Mouse (Mus musculus) midbrain, embryonic 15.5 days (tissue): ENCODE measurements at regions not wholly inside any gene's neighbourhood (a gene's known extent, or its start where the extent isn't known, plus 50 kb on each side); places are given as distances from the start of the nearest gene placed in this dataset.
"Not testable (repeated sequence)": the region's sequence is repeated elsewhere in the genome, so short reads cannot be mapped to it uniquely, and the experiment has no call there.

Experiments
- ATAC-seq: fragments of 200-750 bp; cut with Nextera tagmentation; replicated peaks from 2 replicates; pipeline ENCODE4 v1.8.0; 2017; ENCODE audit warnings: moderate TSS enrichment
- H3K27ac ChIP-seq: fragments of 300-500 bp; sonication (generic); 2 replicates; pipeline ENCODE4 v1.5.1; 2015; ENCODE audit warnings: mild to moderate bottlenecking, inconsistent platforms
- H3K27me3 ChIP-seq: fragments of 300-500 bp; sonication (generic); replicated peaks from 2 replicates; pipeline ENCODE4 v1.6.1; 2015; ENCODE audit warnings: inconsistent platforms
- H3K36me3 ChIP-seq: fragments of 300-500 bp; sonication (generic); replicated peaks from 2 replicates; pipeline ENCODE4 v1.6.1; 2015; ENCODE audit warnings: inconsistent platforms
- H3K4me1 ChIP-seq: fragments of 300-500 bp; sonication (generic); 2 replicates; pipeline ENCODE4 v1.6.1; 2015; ENCODE audit warnings: inconsistent platforms
- H3K4me2 ChIP-seq: fragments of 300-500 bp; sonication (generic); 2 replicates; pipeline ENCODE4 v1.6.1; 2015; ENCODE audit warnings: inconsistent platforms, mild to moderate bottlenecking, moderate library complexity
- H3K4me3 ChIP-seq: fragments of 300-500 bp; sonication (generic); 2 replicates; pipeline ENCODE4 v1.5.1; 2015; ENCODE audit warnings: mild to moderate bottlenecking, inconsistent platforms
- H3K9ac ChIP-seq: fragments of 300-500 bp; sonication (generic); 2 replicates; pipeline ENCODE4 v1.6.1; 2015; ENCODE audit warnings: mild to moderate bottlenecking, inconsistent platforms
- H3K9me3 ChIP-seq: fragments of 300-500 bp; sonication (generic); 2 replicates; pipeline ENCODE4 v1.6.1; 2016; ENCODE audit warnings: inconsistent platforms
- WGBS: fragments of 180-500 bp; shearing (Covaris S2); methylation state at CpG from one replicate; pipeline ENCODE4 v1.1.7; 2015; ENCODE audit warnings: mixed read lengths; 5-methylcytosine and 5-hydroxymethylcytosine counted together

GRCm38 (mm10) chr9:11328900-11329299, 424.3 kb upstream of the Cntn5 start:
- WGBS, result 94% methylated on average over 4 of the region's 4 CpGs
- no peak for ATAC-seq
- H3K9ac ChIP-seq, result no peak overlapping the region

DNA sequence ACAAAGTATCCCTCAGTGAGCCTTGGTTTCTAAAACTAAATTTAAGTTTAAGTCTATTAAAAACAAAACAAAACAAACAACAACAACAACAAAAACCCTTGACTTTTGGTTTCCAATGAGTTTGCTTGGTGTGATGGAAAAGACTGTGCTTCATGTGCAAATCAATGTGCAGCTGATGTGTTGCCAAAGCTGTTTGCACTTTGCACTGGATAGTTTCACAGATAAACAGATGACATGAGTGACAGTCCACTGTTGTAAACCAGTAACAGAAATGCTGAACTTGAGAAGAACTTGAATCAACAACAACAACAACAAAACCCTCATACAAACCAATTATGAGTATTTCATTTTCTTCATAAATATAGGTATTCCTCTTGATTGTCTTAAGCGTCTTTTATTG, 412.6 kb upstream of the Cntn5 start:
- Histone ChIP-seq H3K4me3 (no peak overlapping the region), H3K4me1 (no peaks in the 10 kb centered on the region), H3K36me3 (no peaks in the 10 kb centered on the region), H3K27me3 (no peaks in the 10 kb centered on the region), H3K27ac (no peak overlapping the region), H3K9ac (no peak overlapping the region), H3K4me2 (no peak overlapping the region), H3K9me3 (no peaks in the 10 kb centered on the region)
- WGBS, result 90% methylated on average over 1 of the region's 1 CpGs
- ATAC-seq, result no peak

More at GRCm38 (mm10) chr9:11328900-11329299, 424.3 kb upstream of the Cntn5 start:
- Histone ChIP-seq H3K36me3 (no peaks in the 10 kb centered on the region), H3K27ac (no peak overlapping the region), H3K9me3 (no peaks in the 10 kb centered on the region), H3K4me3 (no peak overlapping the region), H3K4me1 (no peaks in the 10 kb centered on the region), H3K27me3 (no peaks in the 10 kb centered on the region), H3K4me2 (no peak overlapping the region)

- ATAC-seq, result not testable (repeated sequence)
- 96% methylated on average over 17 of the region's 17 CpGs for WGBS
Observed at GRCm38 (mm10) chr9:11297116-11297515, 392.5 kb upstream of the Cntn5 start.

GRCm38 (mm10) chr9:11285135-11285534, 380.6 kb upstream of the Cntn5 start:
- no peak overlapping the region for H3K4me3 ChIP-seq
- peak; percentile 92 for ATAC-seq
- no peaks in the 10 kb centered on the region for H3K4me1 ChIP-seq
- no peak overlapping the region for H3K4me2 ChIP-seq
- no peaks in the 10 kb centered on the region for H3K36me3 ChIP-seq
- H3K9ac ChIP-seq, result no peak overlapping the region
- H3K27me3 ChIP-seq, result no peaks in the 10 kb centered on the region
- H3K27ac ChIP-seq, result no peak overlapping the region
- H3K9me3 ChIP-seq, result no peaks in the 10 kb centered on the region
- WGBS, result 77% methylated on average over 4 of the region's 4 CpGs

More at GRCm38 (mm10) chr9:11297116-11297515, 392.5 kb upstream of the Cntn5 start:
- not testable (repeated sequence) for H3K9ac ChIP-seq, H3K4me2 ChIP-seq, H3K36me3 ChIP-seq, H3K4me3 ChIP-seq, H3K27me3 ChIP-seq, H3K9me3 ChIP-seq, H3K4me1 ChIP-seq, H3K27ac ChIP-seq

DNA sequence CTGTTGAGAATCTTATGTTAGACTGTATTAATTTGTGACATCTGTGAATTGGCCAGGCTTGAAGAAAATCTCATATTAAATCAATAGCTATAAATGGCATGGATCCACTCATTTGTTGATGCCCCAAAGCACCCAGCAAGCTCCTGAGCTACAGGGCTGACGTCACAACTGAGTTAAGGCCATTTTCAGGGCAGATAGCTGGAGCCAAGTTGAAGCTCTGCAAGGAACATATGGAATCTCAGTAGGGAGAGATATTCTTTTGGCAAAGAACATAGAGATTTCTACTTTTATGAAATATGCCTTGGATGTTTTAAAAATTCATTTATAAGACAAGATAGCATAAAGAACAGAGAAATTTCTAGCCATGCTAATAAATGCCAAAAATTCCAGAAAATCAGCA, 380.0 kb upstream of the Cntn5 start:
- H3K4me2 ChIP-seq, result no peak overlapping the region
- no peak overlapping the region for H3K27ac ChIP-seq
- no peaks in the 10 kb centered on the region for H3K4me1 ChIP-seq
- H3K27me3 ChIP-seq, result no peaks in the 10 kb centered on the region
- H3K4me3 ChIP-seq, result no peak overlapping the region
- no peaks in the 10 kb centered on the region for H3K9me3 ChIP-seq
- no peak for ATAC-seq
- WGBS, result 70% methylated on average over 1 of the region's 1 CpGs
- H3K9ac ChIP-seq, result no peak overlapping the region
- H3K36me3 ChIP-seq, result no peaks in the 10 kb centered on the region

DNA sequence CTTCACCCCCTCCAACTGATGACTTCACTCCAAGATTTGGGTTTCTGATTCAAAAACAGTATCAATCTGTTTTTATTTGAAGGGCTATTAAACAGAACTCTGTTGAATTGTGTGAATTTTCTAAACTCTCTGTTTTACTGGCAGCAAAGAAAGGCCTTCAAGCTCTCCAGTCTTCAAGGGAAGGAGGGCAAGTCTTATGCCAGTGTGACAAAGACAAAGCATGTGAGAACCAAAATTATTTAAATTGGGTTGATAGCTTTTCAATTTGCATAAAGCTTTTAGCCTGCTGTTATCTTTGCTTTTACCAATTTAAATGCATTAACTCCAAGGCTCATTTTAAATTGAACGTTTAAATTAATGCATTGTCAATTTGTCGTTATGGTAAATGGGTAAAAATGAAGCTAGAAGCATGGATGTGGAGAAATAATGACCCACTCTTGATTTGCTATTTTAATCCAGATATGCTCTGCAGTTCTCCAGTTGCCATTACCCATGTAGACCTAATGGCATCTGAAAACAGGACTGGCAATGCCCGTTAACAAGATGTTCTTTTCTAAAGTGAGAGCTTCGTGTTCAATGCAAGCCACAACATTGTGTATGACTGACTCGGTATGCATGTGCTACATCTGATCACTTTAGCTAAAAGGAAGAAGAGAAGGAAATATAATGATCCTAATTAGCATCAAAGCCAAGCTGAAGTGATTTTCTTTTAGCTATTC, 375.0 kb upstream of the Cntn5 start:
- Histone ChIP-seq H3K4me3 (no peak overlapping the region), H3K9ac (no peak overlapping the region), H3K4me2 (no peak overlapping the region), H3K4me1 (no peaks in the 10 kb centered on the region), H3K27ac (no peak overlapping the region), H3K9me3 (no peaks in the 10 kb centered on the region), H3K27me3 (no peaks in the 10 kb centered on the region), H3K36me3 (no peaks in the 10 kb centered on the region)
- ATAC-seq, result peak; percentile 37; the same call in 1 of the 2 replicates
- WGBS, result 66% methylated on average over 5 of the region's 5 CpGs

- WGBS, result 93% methylated on average over 22 of the region's 22 CpGs
Observed at GRCm38 (mm10) chr9:11277810-11278209, 373.2 kb upstream of the Cntn5 start.

GRCm38 (mm10) chr9:11276966-11277365, 372.4 kb upstream of the Cntn5 start:
- Histone ChIP-seq H3K27me3 (no peaks in the 10 kb centered on the region), H3K27ac (no peak overlapping the region), H3K36me3 (no peaks in the 10 kb centered on the region), H3K4me3 (no peak overlapping the region), H3K9me3 (no peaks in the 10 kb centered on the region), H3K9ac (no peak overlapping the region), H3K4me2 (no peak overlapping the region), H3K4me1 (no peaks in the 10 kb centered on the region)
- WGBS, result 92% methylated on average over 4 of the region's 4 CpGs
- ATAC-seq, result no peak

More at GRCm38 (mm10) chr9:11277810-11278209, 373.2 kb upstream of the Cntn5 start:
- Histone ChIP-seq H3K4me3 (no peak overlapping the region), H3K9me3 (no peaks in the 10 kb centered on the region), H3K4me2 (no peak overlapping the region), H3K27me3 (no peaks in the 10 kb centered on the region), H3K4me1 (no peaks in the 10 kb centered on the region), H3K9ac (no peak overlapping the region), H3K36me3 (no peaks in the 10 kb centered on the region), H3K27ac (no peak overlapping the region)
- no peak for ATAC-seq

- Histone ChIP-seq H3K4me1 (no peaks in the 10 kb centered on the region), H3K4me2 (no peak overlapping the region), H3K9ac (no peak overlapping the region), H3K27ac (no peak overlapping the region), H3K27me3 (no peaks in the 10 kb centered on the region), H3K4me3 (no peak overlapping the region), H3K9me3 (no peaks in the 10 kb centered on the region), H3K36me3 (no peaks in the 10 kb centered on the region)
- 72% methylated on average over 1 of the region's 1 CpGs for WGBS
- no peak for ATAC-seq
Observed at GRCm38 (mm10) chr9:11256848-11257247, 352.3 kb upstream of the Cntn5 start.

DNA sequence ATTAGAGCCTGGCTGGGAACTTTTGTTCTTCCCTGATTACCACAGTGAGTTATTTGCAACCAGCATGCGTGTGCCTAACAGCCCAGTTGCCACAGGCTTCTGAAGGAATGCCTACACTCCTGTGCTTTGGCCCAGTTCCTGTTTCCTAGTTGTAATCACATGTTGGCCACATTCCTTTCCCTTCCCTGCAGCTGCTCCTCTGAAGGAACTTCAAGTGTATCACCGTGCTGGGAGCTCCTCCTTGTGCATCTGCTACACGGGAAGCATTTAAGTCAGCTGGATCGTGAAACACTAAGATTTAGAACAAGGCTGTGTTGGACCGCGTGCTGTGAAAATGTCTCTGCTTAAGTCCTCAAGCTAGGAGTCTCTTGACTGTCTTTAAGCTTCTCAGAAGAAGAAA, 302.3 kb upstream of the Cntn5 start:
- Histone ChIP-seq H3K4me2 (no peak overlapping the region), H3K4me1 (no peaks in the 10 kb centered on the region), H3K27ac (no peak overlapping the region), H3K4me3 (no peak overlapping the region), H3K36me3 (no peaks in the 10 kb centered on the region), H3K9me3 (no peaks in the 10 kb centered on the region), H3K9ac (no peak overlapping the region), H3K27me3 (no peaks in the 10 kb centered on the region)
- WGBS, result 70% methylated on average over 6 of the region's 6 CpGs
- peak; percentile 80 for ATAC-seq

DNA sequence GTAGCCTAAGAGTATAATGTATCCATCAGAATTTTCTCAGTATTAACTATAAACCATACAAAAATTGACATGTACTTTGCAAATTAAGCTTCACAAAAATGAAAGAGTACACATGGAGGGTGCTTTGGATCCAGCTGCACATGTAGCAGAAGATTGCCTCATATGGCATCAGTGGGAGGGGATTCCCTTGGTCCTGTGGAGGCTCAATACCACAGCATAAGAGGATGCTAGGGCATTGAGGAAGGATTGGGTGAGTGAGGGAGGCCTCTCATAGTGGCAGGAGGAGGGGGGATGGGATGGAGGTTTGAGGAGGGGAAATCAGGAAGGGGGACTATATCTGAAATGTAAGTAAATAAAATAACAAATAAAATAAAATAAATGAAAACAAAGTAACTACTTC, 301.7 kb upstream of the Cntn5 start:
- Histone ChIP-seq H3K27ac (no peak overlapping the region), H3K4me3 (no peak overlapping the region), H3K4me2 (no peak overlapping the region), H3K9me3 (no peaks in the 10 kb centered on the region), H3K27me3 (no peaks in the 10 kb centered on the region), H3K36me3 (no peaks in the 10 kb centered on the region), H3K9ac (no peak overlapping the region), H3K4me1 (no peaks in the 10 kb centered on the region)
- no peak for ATAC-seq

- no peak overlapping the region for H3K4me2 ChIP-seq
- no peak overlapping the region for H3K4me3 ChIP-seq
- no peak overlapping the region for H3K27ac ChIP-seq
- ATAC-seq, result no peak
- no peaks in the 10 kb centered on the region for H3K27me3 ChIP-seq
- H3K36me3 ChIP-seq, result no peaks in the 10 kb centered on the region
- no peaks in the 10 kb centered on the region for H3K4me1 ChIP-seq
- WGBS, result 9% methylated on average over 2 of the region's 2 CpGs
- no peaks in the 10 kb centered on the region for H3K9me3 ChIP-seq
- H3K9ac ChIP-seq, result no peak overlapping the region
Observed at GRCm38 (mm10) chr9:11192183-11192582, 287.6 kb upstream of the Cntn5 start.

GRCm38 (mm10) chr9:11145799-11146198, 241.2 kb upstream of the Cntn5 start:
- H3K4me1 ChIP-seq, result no peaks in the 10 kb centered on the region
- 60% methylated on average over 1 of the region's 1 CpGs for WGBS
- no peak for ATAC-seq
- no peak overlapping the region for H3K9ac ChIP-seq
- no peaks in the 10 kb centered on the region for H3K9me3 ChIP-seq
- H3K4me3 ChIP-seq, result no peak overlapping the region
- H3K27me3 ChIP-seq, result no peaks in the 10 kb centered on the region
- H3K27ac ChIP-seq, result no peak overlapping the region
- no peak overlapping the region for H3K4me2 ChIP-seq
- no peaks in the 10 kb centered on the region for H3K36me3 ChIP-seq
